Mouse (Mus musculus): ENCODE data around the gene Cdh3. TPM values are rescaled to one million over a fixed set of nuclear protein-coding genes. Genes with fewer than 3 reads are reported as not detected.

Gene Cdh3
- polyA plus RNA-seq, 1 experiment: not detected

- H3K4me1 ChIP-seq (ENCODE audit: control insufficient read depth, insufficient read depth, low read length): no peaks in the 10 kb centered on the region; the same call in 1 of the 2 replicates
- peak within 1 kb of the TSS; percentile 39 for H3K4me3 ChIP-seq (replicated peaks; ENCODE audit: control insufficient read depth, low read depth, low read length)
- WGBS: 1% methylated on average over 53 of the region's 53 CpGs
- no peak within 1 kb of the TSS for H3K27ac ChIP-seq (ENCODE audit: control insufficient read depth, insufficient read depth, low read depth, low read length, poor library complexity)
- TF ChIP-seq POLR2A (IDR thresholded peaks at IDR 0.05; ENCODE audit: borderline replicate concordance, control insufficient read depth, low read depth, low read length) (no peak), CTCF (IDR thresholded peaks at IDR 0.05; ENCODE audit: control insufficient read depth, insufficient read depth, low read length) (no peak)
These were observed 92.6 kb downstream of the Cdh3 start, which contains the start of gene Cdh1 for GRCm38 (mm10) chr8:106603131-106603819. Cdh1 (plus strand) TSS chr8:106603351.

- H3K27ac ChIP-seq (ENCODE audit: control insufficient read depth, insufficient read depth, low read depth, low read length, poor library complexity): no peak overlapping the region
- TF ChIP-seq POLR2A (IDR thresholded peaks at IDR 0.05; ENCODE audit: borderline replicate concordance, control insufficient read depth, low read depth, low read length): no peak
- no peak for TF ChIP-seq CTCF (IDR thresholded peaks at IDR 0.05; ENCODE audit: control insufficient read depth, insufficient read depth, low read length)
- H3K4me3 ChIP-seq (replicated peaks; ENCODE audit: control insufficient read depth, low read depth, low read length): no peak overlapping the region
These were observed 93.2 kb downstream of the Cdh3 start for GRCm38 (mm10) chr8:106603933-106604332.

GRCm38 (mm10) chr8:106605657-106606056 is 95.0 kb downstream of the Cdh3 start:
- WGBS: 71% methylated on average over 7 of the region's 7 CpGs
- Histone ChIP-seq H3K4me3 (replicated peaks; ENCODE audit: control insufficient read depth, low read depth, low read length) (no peak overlapping the region), H3K4me1 (ENCODE audit: control insufficient read depth, insufficient read depth, low read length) (no peaks in the 10 kb centered on the region; the same call in 1 of the 2 replicates), H3K27ac (ENCODE audit: control insufficient read depth, insufficient read depth, low read depth, low read length, poor library complexity) (no peak overlapping the region)
- TF ChIP-seq CTCF (IDR thresholded peaks at IDR 0.05; ENCODE audit: control insufficient read depth, insufficient read depth, low read length): no peak
- TF ChIP-seq POLR2A (IDR thresholded peaks at IDR 0.05; ENCODE audit: borderline replicate concordance, control insufficient read depth, low read depth, low read length): no peak

More at GRCm38 (mm10) chr8:106603933-106604332, 93.2 kb downstream of the Cdh3 start:
- no peaks in the 10 kb centered on the region; the same call in 1 of the 2 replicates for H3K4me1 ChIP-seq (ENCODE audit: control insufficient read depth, insufficient read depth, low read length)
- WGBS: 2% methylated on average over 19 of the region's 19 CpGs

- H3K27ac ChIP-seq (ENCODE audit: control insufficient read depth, insufficient read depth, low read depth, low read length, poor library complexity): no peak overlapping the region
These were observed 95.4 kb downstream of the Cdh3 start for GRCm38 (mm10) chr8:106606121-106606520.

GRCm38 (mm10) chr8:106606601-106607145 is 96.0 kb downstream of the Cdh3 start:
- no peak overlapping the region for H3K4me3 ChIP-seq (replicated peaks; ENCODE audit: control insufficient read depth, low read depth, low read length)
- no peak overlapping the region for H3K27ac ChIP-seq (ENCODE audit: control insufficient read depth, insufficient read depth, low read depth, low read length, poor library complexity)
- TF ChIP-seq CTCF (IDR thresholded peaks at IDR 0.05; ENCODE audit: control insufficient read depth, insufficient read depth, low read length) (no peak), POLR2A (IDR thresholded peaks at IDR 0.05; ENCODE audit: borderline replicate concordance, control insufficient read depth, low read depth, low read length) (no peak)
- WGBS: 29% methylated on average over 15 of the region's 15 CpGs
- H3K4me1 ChIP-seq (ENCODE audit: control insufficient read depth, insufficient read depth, low read length): no peaks in the 10 kb centered on the region; the same call in 1 of the 2 replicates

More at GRCm38 (mm10) chr8:106606121-106606520, 95.4 kb downstream of the Cdh3 start:
- Histone ChIP-seq H3K4me1 (ENCODE audit: control insufficient read depth, insufficient read depth, low read length) (no peaks in the 10 kb centered on the region; the same call in 1 of the 2 replicates), H3K4me3 (replicated peaks; ENCODE audit: control insufficient read depth, low read depth, low read length) (no peak overlapping the region)
- TF ChIP-seq CTCF (IDR thresholded peaks at IDR 0.05; ENCODE audit: control insufficient read depth, insufficient read depth, low read length) (no peak), POLR2A (IDR thresholded peaks at IDR 0.05; ENCODE audit: borderline replicate concordance, control insufficient read depth, low read depth, low read length) (no peak)
- 15% methylated on average over 4 of the region's 4 CpGs for WGBS

Other genes with a start within 250 kb of the Cdh3 start
- 0.87 TPM in 1 of 2 replicates, not detected in the other for gene Smpd3, start 172.9 kb upstream of the Cdh3 start, polyA plus RNA-seq (2011; ENCODE audit: insufficient read depth, insufficient read length, low replicate concordance, missing spikeins)
- gene Zfp90, start 95.6 kb upstream of the Cdh3 start, polyA plus RNA-seq (2011; ENCODE audit: insufficient read depth, insufficient read length, low replicate concordance, missing spikeins): 3.3 and 10.6 TPM in 2 replicates
- gene 6030452D12Rik, start 10.4 kb upstream of the Cdh3 start, polyA plus RNA-seq (2011; ENCODE audit: insufficient read depth, insufficient read length, low replicate concordance, missing spikeins): not detected in 2 replicates
- gene Gm10073, start 62.6 kb downstream of the Cdh3 start, polyA plus RNA-seq (2011; ENCODE audit: insufficient read depth, insufficient read length, low replicate concordance, missing spikeins): 52.1 and 98.4 TPM in 2 replicates
- 0.22 and 6.8 TPM in 2 replicates for gene Cdh1, start 92.5 kb downstream of the Cdh3 start, polyA plus RNA-seq (2011; ENCODE audit: insufficient read depth, insufficient read length, low replicate concordance, missing spikeins)
- gene Tango6, start 172.2 kb downstream of the Cdh3 start, polyA plus RNA-seq (2011; ENCODE audit: insufficient read depth, insufficient read length, low replicate concordance, missing spikeins): 1.7 and 3.2 TPM in 2 replicates

Data from bone marrow, adult 2 months (tissue).